Mouse (Mus musculus) cerebellum, adult 9-10 months (tissue): ENCODE data around the gene Olfr486.
"Not testable (repeated sequence)": the region's sequence is repeated elsewhere in the genome, so short reads cannot be mapped to it uniquely, and the experiment has no call there.

Source experiments
- DNase-seq: peaks from one replicate; pipeline ENCODE4 v3.0.0; 2022

Olfr486 gene

GRCm38 (mm10) chr7:108172642-108173041 lies at the start of gene Olfr486:
Gene Olfr486, minus strand, starts transcription at chr7:108172742.
- DNase-seq, result not testable (repeated sequence)

- DNase-seq, result not testable (repeated sequence)
Measured at GRCm38 (mm10) chr7:108214536-108214935, 42.0 kb upstream of the Olfr486 start, which contains the start of gene Olfr487. Gene Olfr487, minus strand, starts transcription at chr7:108214636.

GRCm38 (mm10) chr7:108196938-108197337 lies 24.4 kb upstream of the Olfr486 start:
- no peak for DNase-seq

DNA sequence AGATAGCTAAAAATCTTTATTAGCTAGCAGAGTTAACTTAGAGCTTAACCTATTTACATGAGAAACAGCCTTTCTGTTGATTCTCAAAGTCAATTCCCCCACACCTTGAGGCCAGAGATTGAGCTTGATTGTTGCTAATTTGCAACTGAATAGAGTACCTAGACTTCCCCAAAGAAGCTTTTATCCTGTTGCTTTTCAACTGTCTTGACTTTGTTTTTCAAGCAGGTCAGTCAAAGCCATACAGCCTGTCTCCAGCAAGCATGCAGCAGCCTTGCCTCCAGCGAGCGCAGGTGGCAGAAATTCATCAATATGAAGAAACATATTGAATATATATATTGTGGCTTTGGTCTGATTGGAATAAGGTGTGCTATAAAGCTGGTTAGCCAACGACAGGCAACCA lies 23.8 kb upstream of the Olfr486 start:
- DNase-seq, result not testable (repeated sequence)

DNA sequence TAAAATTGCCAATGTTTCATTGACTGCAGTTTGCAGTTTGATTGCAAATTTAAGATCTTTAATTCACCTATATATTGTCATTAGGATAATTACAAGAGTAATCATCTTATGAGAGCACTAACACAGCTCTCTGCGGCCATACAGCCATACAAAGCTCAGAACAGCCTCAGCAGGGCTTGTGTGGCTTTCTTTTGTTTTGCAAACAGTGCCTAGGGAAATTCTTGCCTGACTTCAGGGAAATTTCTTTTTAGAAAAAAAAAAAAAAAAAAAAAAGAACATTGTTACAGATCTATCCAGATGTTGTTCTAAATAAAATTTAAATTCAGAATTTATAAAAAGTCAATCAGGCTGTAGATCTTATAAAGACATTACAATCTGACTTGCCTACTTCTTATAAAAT lies 20.2 kb upstream of the Olfr486 start:
- not testable (repeated sequence) for DNase-seq

- not testable (repeated sequence) for DNase-seq
Measured at GRCm38 (mm10) chr7:108191196-108191595, 18.7 kb upstream of the Olfr486 start.

DNA sequence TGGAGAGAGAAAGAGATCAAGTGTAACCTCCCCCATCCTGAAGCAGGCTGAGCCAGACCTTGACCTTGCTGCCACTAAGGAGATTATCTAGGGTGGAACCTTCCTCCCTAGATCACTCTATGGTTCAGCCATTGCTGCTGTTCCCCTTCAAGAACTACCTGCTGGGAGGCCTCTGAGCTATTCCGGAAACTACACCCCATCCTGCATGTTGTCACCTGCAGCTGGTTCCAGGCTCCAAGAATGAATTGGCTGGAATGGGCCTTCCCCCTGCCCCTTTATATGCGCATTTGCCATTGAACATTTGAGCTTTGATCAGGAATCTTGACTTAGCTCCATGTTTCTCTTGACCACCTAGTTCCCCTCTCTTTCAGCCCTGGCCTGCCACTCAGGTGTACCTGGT lies 12.7 kb upstream of the Olfr486 start:
- DNase-seq, result not testable (repeated sequence)

- not testable (repeated sequence) for DNase-seq
Measured at GRCm38 (mm10) chr7:108184401-108184800, 11.9 kb upstream of the Olfr486 start.

DNA sequence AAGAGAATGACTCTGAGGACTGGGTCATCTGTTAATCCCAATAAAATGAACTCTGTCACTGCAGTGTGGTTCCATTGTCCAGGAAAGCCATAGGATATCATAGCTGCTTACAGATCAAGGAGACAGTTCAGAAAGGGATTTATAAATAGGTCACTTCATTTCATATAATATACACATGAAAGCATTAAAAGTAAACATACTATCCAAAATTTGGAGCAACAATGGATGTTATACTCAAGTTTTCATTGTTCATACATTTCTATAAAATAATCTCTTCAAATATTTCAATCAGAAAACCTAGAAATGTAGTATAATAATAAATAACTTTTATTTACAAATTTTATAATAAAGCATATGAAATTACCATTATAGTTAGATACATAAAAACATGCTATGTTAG lies 12.8 kb downstream of the Olfr486 start, which contains the start of gene Olfr485:
Gene Olfr485 (minus strand): TSS at position 101 of the 400 bp plus-strand sequence.
- no peak for DNase-seq

DNA sequence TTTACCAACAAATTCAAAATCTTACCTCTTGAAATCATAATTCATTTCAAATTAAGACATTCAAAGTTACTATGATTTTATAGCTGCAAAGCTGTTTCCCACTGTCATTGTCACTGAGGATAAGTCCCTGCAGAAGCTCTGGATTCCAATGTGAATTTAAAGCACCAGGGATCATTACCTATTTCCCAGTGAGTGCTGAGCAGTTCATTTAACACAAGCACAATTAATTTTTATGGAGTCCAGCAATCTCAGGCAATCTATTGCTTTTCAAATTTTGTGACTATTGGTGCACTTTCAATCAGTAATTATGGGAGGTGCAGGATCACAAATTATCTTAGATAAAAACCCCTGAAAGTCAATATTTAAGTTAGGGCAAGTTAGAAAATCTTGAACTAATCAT lies 45.2 kb downstream of the Olfr486 start, which contains the start of gene Olfr484:
Gene Olfr484 (minus strand): TSS at position 101 of the 400 bp plus-strand sequence.
- DNase-seq, result no peak
